Mouse (Mus musculus) liver (tissue): ENCODE results near the gene Ceacam19.
"Not testable (repeated sequence)": the region's sequence is repeated elsewhere in the genome, so short reads cannot be mapped to it uniquely, and the experiment has no call there.

Source experiments
- DNase-seq: peaks from one replicate; pipeline ENCODE4 v3.0.0-alpha.2; 2020; ENCODE audit warnings: mixed read lengths

The Ceacam19 gene

DNA sequence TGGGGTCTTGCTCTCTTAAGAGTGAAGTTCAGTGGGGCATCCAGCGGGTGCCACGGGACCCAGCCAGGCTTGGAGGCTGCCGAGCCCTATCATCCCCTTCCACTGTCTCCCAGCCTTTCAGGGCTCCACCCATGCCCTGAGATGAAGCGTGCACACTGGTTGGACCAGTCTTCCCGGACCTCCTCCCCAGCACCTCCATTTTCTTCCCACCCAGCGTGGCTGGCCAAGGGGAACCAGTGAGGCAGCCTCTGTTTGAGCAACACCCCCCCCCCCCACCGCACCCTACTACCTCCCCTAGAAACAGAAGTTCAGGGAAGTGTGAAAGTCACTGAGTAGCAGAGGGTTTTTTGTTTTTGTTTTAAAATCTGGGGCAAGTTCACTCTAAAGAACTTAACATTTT is at the start of gene Ceacam19:
Ceacam19 (minus strand) TSS at position 117 of the 400 bp plus-strand sequence.
- DNase-seq, result no peak

DNA sequence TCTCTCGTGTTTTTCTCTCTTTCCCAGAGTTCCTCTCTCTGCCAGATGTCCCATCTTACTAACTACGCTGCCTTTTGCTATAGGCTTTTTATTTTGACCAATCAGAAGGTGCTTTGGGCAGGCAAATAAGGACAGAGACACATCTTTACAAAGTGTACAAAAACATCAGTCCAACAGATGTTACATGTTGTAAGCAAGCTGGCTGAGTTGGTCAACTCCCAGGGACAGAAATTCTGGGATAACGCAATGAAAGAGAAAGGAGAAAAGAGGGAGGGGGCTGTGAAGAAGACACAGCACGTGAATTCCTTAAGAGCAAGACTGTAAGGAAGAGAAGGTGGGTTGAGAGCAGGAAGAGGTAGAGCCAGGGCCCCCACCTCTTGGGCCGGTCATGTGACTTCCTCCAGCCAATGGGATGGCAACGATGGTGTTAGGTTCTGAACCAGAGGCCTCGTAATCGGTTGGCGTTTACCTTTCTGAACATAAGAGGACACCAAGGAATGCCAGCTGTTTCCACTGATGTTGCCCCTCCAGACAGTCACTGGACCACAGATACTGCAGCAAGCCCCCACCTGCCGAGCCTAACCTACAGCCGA is 49.6 kb upstream of the Ceacam19 start:
- no peak for DNase-seq

DNA sequence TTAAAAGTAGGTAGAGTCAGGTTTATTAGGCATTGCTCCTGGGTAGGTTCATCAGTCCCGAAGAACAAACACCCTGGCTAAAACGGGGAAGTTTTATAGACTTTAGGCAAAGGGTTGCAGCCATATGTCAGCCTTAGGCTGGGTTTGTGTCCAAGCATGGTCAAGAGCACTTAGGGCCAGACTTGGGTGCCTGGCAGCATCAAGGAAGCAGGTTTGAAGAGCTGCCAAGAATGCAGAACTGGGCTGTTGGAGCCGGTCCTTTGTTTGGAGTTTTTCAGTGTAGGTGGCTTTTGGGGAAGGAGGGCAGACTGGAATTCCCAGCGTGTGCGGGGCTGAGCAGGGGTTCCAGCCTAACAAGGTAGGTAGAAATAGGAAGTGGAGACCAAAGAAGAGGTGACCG is 48.2 kb upstream of the Ceacam19 start:
- no peak for DNase-seq

DNA sequence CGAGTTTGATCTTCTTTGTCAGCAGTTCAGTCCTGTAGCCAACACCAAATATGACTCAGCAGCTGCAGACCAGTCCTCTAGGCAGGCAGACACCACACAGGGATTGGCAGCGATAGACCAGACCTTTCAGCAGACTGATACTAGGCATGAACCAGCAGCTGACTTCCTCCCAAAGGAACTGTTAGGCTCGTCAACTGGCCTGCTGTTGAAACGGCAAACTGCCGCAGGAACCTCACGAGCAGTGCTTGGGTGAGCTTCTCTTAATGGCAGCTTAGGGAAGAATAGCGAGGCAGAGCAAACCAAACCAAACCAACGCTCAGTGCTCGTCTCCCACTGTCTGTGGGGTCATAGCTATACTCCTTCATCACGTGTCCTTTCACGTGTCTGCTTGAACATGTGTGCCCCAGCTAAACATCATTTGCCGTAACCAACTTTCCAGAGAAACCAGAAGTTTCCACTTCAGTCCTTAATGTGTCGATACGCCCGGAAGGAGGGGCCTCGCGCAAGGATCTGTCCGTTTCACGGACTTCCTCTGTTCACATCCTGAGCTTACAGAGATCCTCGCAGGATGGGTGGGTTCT is 47.5 kb upstream of the Ceacam19 start:
- DNase-seq, result peak; percentile 24

DNA sequence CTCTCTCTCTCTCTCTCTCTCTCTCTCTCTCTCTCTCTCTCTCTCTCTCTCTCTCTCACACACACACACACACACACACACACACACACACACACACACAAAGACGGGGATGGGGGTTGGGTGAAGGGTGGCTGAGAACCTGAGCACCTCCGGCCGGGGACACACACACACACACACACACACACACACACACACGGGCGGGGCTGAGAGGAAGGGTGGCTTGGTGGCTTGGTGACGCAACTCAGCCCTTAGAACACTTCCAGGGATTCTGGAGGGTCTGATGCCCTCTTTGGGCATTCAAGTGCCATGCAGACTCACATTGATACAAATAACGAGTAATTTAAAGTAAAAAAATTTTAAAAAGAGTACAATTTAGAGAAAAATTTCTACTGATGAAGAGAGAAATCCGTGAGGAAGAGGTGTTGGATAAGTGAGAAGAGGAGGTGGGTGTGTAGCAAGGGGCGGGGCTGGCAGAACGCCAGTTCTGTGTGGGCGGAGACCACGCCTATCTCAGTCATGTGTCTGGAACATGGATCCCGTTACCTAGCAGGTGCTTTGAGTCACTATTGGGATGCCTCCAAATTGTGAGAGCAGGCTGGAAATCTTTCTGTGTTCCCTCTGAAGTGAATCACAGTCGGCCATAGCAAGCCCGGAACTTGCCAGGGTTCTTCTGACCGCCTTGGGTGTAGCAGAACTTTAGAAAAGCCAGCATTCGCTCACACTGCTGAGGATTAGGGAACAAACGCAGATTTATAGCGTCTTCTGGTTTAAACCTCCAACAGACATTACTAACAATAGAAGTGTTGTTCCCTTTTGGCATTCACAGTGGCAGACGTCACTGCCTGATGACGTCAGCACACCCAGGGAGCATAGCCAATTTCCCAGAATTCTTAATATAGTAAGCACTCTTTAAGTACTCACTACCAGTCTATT is 45.4 kb upstream of the Ceacam19 start:
- DNase-seq, result peak; percentile 74

DNA sequence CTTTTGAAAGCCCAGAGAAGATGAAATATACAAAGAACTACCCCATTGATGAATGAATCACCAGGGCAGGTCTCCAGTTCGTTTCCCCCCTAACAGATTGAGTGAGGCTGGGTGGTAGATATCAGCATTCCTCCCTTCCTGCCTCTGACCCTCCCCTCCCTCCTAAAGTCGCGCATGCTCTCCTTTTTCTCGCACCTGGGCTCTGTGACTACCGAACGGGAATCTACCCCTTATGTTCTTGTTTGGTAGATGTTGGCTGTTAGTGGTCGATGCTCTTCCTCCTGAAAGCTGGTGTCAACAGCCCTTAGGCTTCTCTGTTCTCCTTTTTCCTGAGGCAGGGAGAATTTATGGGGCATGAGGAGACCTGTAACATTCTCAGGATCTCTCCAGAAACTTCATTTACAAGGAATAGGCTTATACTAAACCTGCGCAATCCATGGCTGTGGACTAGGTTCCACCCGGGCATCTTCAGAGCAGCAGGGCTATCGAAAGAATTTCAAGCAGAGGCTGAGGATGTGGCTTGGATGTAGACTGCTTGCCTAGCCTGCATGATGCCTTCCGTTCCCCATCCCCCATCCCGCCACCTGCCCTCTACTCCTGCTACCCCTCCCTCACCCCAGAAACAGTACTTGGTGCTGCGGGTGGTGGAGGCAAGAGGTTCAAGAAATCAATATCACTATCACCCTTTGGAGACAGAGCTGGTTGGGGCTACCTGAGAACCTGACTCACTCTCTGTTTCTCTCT is 44.5 kb upstream of the Ceacam19 start:
- no peak for DNase-seq

DNA sequence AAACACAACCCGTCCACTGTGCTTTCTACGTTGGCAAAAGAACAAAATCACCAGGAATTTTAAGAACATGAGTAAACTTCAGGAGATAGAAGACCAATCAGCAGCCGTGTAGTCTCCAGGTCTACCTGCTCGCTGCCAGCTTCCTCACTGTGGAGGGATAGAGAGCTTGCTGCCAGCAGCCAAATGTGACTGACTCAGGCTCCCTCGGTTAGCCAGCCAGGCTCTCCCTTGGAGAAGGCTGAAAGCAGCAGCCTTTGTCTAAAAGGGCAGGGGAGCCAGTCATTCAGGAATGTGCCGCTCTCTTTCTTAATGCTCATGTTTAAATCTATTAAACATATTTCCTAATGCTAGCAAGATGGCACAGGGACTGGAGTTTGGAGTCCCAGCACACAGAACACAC is 42.7 kb upstream of the Ceacam19 start:
- DNase-seq, result not testable (repeated sequence)

DNA sequence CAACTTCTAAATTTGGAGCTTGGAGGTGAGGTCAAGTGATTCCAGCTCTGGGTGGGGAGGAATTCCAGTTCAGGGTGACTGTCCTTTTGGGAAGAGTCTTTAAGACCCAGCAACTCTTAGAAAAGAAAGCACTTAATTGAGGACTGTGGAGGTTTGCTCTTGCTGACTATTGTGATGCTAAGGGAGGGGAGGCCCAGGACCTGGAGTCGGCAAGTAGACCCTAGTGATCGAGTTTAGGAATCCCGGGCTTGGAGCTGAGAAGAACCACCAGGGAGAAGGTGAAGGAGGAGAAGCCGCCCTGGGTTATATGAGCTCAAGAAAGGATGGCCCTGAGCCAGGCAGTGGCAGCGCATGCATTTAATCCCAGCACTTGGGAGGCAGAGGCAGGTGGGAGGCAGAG is 40.7 kb upstream of the Ceacam19 start:
- DNase-seq, result no peak

DNA sequence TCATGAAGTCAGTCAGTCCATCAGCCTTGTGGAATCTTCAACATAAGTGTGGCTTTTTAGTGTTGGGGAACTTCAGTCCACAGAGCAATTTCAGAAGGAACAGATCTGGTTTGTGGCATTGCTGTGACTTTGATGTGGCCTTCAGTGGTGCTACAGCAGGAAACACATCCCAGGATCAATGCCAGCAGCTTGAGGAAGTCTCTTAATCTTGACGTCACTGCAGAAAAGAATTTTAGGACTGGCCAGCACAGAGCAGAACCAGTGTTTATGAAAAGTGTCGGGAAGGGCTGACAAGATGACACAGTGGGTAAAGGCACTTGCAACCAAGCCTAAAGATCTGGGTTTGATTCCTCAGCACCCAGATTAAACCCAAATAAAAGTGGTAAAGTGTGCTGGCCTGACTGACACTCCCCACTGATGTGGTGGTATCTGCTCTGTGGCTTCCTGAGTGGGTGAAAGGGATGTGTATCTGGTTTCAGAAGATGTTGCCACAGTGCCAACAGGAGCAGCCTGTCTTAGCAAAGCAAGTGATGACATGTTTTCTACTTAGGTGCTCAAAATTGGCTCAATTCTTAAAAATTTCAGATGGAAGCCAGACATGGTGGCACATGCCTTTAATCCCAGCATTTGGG is 39.2 kb upstream of the Ceacam19 start:
- no peak for DNase-seq

DNA sequence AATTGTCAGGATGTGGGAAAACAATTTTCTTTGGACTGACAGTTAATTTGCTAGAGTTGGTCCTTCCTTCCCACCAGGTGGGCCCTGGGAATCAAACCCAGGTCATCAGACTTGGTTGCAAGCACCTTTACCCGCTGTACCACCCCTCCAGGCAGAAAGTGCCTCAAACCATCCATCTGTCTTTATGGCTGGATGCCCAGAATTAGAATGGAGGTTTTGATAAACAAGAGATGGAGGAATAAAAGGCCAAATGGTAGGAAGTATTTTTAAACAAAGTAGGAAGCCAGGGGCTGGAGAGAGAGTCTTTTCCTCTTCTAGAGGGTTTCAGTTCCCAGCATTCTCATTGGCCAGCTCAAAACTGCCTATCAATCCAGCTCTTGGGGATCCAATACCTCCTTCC is 37.6 kb upstream of the Ceacam19 start:
- DNase-seq, result no peak

DNA sequence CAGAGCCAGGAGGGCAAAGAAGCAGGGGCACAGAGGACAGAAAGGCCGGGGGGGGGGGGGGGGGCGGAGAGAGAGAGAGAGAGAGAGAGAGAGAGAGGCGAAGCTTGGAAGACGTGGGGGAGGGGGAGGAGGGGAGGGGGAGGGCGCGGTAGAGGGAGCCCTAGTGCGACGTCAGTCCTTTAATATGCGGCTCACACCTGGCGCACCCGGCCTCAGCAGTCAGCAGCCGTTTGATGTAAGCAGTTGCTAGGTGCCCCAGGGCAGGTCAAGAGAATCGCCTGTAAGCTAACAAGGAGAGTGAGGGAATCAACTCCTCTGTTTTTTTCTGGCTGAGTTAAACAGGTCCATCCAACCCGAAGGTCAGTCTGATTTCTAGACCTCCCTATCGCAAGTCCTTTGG is 36.0 kb upstream of the Ceacam19 start:
- DNase-seq, result no peak

DNA sequence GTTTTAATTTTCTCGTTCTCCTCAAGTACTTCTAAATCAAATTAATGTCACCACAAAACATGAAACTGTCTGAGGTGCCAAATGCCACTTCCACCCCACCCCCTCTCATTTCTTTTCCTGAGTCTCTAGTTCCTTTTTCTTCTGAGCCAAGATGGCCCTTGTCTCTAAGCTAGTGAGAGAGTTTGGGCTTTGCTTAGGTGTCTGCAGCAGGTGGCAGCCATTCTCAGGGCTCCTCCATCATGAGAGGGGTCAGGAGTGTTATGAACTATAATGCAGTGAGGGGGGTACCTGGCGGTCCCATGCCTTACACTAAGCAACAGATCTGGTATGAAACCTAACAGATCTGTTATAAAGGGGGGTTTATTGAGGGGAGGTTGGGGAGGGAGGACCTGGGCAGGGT is 35.6 kb upstream of the Ceacam19 start:
- DNase-seq, result no peak

DNA sequence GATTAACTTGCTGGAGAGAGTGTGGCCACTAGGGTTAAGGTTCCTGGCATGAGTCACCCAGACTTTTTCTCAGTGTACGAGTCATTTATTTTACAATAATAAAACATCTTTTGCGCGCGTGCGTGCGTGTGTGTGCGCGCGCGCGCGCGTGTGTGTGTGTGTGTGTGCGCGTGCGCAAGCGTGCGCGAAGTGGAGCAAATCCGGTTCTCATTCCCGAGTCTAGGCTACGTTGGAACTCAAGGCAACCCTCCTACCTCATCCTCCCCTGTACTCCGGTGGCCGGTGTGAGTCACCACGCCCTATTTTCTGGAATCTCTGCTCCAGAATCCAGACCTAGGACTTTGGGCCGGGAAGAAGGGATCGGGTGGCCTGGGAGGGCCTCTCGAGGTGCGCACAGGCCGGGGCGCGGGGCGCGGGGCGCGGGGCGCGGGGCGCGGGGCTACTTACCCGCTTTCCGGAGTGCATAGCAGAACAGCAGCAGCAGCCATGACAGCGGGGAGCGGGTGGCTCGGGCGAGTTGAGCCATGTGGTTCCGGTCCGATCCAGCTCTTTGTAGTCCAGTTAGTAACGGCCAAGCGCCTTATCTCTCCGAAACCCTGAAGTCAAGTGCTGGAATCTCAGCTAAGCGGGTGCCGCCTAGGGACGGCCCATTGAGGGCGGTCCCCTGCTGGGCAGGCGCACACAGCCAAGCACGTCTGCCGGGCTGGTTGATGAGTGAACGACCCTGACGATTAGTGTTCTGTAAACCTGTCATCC is 32.9 kb upstream of the Ceacam19 start, which contains the start of gene Pvr:
Pvr (minus strand) TSS at position 655 of the 756 bp plus-strand sequence.
- peak; percentile 68 for DNase-seq

DNA sequence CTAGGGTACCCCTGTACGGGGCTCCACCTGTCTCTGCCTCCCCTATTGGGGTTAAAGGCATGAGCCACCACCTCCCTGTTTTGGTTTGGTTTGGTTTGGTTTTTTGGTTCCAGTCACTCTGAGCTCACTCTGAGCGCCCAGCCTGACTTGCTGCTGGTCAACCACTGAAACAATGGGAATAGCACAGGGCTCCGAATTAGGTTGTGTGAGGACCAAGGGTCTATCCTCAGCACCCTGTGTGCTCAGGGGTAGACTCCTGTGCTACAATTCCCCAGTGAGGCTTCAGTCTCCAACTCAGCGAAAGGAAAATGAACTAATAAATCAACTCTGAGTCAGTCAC is 32.4 kb upstream of the Ceacam19 start:
- no peak for DNase-seq

DNA sequence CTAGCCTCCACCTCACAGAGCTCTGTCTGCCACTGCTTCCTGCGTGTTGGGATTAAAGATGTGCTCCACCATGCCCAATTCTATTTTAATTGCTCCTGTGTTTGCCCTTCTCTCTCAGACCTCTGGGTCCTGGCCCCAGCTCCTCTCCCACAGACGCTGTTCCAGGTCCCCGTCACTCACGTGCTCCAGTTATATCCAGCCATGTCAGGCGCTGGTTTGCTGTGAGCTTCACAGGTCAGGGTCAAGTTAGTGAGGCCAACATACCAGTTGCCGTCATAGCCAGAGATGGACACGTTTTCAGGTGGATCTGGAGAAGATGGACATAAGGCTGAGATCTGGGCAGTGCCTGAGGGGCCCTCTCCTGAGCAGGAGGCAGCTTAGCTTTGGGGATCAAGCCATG is 26.8 kb upstream of the Ceacam19 start:
- no peak for DNase-seq

DNA sequence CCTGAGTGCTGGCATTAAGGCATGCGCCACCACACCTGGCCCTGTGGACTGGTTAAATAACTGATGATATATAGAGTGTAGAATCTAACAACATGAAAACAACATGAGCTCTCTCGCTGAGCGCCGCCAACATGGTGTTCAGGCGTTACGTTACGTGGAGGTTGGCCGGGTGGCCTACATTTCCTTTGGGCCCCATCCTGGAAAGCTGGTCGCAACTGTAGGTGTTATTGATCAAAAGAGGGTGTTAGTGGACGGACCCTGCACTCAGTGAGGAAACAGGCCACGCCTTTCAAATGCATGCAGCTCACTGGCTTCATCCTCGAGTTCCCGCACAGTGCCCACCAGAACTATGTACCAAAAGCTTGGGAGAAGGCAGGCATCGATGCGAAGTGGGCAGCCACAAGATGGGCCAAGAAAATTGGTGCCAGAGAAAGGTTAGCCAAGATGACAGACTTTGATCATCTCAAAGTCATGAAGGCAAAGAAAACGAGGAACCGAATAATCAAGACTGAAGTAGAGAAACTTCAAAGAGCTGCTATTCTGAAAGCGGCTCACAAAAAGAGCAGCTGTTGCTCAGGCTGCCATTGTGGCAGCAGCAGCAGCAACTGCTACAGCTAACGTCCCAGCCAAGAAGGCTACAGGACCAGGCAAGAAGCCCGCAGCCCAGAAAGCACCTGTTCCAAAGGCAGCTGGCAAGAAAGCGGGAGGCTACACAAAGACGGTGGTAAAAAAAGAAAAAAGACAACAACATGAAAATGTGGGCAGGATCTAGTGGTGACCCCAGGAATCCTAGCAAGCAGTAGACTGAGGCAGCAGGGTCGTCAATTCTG is 24.1 kb upstream of the Ceacam19 start:
- no peak for DNase-seq

DNA sequence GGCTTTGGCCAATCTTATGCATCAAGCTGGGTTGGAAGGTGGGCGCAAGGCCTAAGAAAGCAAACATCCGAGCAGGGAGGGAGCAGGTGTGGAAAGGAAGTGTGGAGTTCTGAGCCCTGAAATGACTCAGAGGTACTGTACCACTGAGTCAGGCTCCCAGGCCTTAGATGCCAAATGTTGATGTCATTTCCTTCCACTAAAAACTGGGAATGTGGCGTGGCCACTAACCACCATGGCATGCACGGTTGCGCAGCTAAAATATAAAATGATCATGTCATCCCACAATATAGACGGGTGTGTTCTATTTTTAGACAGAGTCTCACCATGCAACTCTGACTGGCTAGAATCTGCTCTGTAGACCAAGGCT is 23.5 kb upstream of the Ceacam19 start:
- DNase-seq, result no peak

DNA sequence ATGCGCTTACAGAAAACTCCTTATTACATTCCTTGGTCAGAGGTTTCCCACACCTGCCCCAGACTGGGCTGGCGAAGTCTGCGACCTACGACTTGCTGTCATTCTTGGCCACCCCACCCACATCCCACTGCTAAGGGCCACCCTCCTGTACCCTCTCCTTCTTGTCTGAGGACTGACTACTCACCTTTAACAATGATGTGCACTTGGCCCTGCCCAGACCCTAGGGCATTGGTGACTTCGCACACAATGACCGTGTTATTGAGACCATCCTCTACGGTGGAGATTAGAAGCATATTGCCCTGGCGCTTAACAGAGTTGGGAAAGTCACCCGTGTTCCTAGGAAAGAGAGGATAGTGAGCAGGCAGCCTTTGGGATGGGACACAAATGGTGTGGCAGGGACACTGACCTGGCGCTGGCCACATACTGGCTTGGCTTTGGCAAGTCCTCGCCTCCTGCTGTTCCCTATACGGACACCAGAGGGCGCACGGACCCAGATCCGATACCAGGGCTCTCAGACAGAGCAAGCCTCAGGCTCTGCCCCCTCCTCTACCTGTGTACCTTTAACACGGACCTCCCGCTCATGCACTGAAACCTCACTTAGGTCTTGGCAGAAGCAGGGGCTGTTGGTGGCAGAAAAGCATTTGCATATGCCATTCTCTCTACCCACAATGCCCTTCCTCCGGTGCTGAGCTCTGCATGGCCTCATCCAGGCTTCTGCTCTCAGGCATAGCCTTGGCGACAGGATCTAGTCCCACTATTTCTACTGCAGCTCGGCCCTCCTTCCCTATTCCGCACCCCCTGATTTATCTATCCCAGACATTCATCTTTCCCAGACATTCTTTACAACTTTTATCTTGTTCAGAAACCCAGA is 22.9 kb upstream of the Ceacam19 start:
- peak; percentile 77 for DNase-seq

DNA sequence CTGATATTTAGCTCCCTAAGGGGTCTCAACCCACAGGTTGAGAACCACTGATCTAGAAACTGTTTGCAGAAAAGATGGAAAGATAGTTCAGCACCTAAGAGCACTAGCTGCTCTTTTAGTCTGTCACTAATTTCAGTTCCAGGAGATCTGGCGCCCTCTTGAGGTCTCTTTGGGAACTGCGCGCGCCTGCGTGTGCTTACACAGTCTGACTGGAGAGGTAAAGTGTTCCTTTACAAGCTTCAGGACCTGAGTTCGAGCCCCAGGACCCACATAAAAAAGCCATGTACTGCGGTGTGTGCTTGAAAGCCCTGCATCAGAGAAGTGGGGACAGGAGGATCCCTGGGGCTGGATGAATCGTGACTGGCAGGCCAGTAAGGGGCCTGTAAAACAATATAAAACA is 2.1 kb upstream of the Ceacam19 start:
- peak; percentile 66 for DNase-seq

DNA sequence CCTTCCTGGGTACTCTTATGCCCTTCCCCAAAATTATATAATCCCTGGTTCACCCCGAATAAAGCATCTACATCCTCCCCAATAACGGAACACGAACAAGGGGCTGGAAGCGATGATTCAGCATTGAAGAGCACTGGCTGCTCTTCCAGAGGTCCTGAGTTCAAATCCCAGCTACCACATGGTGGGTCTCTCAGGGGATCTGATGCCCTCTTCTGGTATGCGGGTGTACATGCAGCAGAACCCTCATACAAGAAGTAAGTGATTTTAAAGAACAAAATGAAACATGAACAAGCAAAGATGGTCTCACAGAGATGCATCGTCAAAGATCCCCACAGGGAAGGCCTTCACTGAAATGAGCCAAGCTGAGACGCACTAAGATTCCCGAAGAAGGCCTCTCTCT is 7.0 kb downstream of the Ceacam19 start:
- no peak for DNase-seq
